Mouse (Mus musculus): ENCODE data around the gene 1810010H24Rik. TPM values are rescaled to one million over a fixed set of nuclear protein-coding genes. Genes with fewer than 3 reads are reported as not detected.
"Not testable (repeated sequence)": the region's sequence is repeated elsewhere in the genome, so short reads cannot be mapped to it uniquely, and the experiment has no call there.

1810010H24Rik gene
- polyA plus RNA-seq, 1 experiment from 2014 or later = 1.7 TPM

DNA sequence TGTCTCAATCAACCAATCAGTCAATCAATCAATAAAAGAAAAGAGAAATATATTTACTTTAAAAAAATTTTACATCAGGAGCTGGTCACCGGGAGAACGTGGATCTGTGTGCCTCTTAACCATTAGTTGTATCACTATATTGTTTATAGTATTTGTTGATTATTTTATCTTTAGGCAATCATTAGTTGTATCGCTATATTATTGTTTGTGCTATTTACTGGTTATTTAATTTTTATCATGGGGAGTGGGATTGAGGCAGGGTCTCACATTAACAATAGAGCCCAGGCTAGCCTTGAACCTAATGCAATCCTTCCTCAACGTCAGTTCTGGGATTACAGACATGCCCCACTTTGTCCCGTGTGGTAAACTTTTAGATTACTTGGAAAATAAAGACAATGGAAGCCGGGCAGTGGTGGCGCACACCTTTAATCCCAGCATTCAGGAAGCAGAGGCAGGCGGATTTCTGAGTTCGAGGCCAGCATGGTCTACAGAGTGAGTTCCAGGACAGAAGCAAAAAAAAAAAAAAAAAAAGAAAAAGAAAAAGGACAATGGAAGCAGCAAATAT is 25.4 kb upstream of the 1810010H24Rik start:
- DNase-seq (ENCODE audit: low spot score) = no peak
- Histone ChIP-seq H3K4me1 (peaks cover 13% of the 10 kb centered on the region; the same call in 1 of the 2 replicates), H3K27ac (peak overlapping the region; percentile 89), H3K9me3 (no peaks in the 10 kb centered on the region), H3K36me3 (peaks cover 23% of the 10 kb centered on the region), H3K4me3 (peak overlapping the region; percentile 92), H3K27me3 (ENCODE audit: insufficient read depth, poor library complexity, severe bottlenecking) (no peaks in the 10 kb centered on the region)
- 82% methylated on average over 9 of the region's 9 CpGs for WGBS

DNA sequence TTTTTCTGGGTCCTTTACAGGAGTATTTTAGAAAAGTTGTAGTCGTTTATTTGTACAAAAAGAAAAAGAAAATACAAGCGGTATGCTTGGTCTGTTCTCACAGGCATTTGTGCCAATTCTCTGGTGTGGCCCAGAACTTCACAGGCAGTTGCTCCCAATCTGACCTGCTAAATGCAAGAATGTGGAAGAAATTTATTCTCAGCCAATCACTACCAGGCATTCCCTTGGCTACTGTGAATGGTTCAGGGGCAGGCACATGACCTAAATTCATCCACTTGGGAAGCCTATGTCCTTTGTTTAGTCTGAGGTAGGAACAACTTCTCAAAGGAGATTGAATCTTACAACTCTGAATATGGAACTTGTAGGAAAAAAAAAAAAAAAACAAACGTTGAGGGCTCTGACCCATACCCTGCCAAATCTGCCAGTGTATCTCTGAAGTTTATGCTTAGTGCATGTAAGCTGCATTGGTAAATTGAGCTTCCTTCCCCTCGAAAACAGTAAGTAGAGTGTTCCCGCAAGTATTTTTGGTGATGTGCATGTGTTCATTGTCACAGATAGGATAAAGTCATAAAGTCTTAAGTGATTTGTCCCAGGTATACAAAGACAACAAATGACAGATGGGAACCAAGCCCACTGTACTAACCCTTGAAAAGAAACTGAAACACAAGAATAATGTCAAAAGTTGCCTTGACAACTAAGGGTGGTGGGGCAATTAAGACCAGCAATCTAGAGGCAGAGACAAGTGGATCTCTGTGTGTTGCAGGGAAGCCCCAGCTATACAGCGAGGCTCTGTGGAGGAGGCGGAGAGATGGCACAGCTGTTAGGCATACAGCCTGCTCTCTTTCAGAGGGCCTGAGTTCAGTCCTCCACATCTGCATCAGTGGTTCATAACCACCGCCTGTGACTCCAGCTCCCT is 23.5 kb upstream of the 1810010H24Rik start:
- Histone ChIP-seq H3K36me3 (peaks cover 3% of the 10 kb centered on the region), H3K27ac (no peak overlapping the region), H3K27me3 (ENCODE audit: insufficient read depth, poor library complexity, severe bottlenecking) (no peaks in the 10 kb centered on the region), H3K4me3 (no peak overlapping the region), H3K9me3 (no peaks in the 10 kb centered on the region), H3K4me1 (0 out of 2 replicates have a peak, but pooled peaks cover 4% of the 10 kb centered on the region)
- WGBS = 52% methylated on average over 8 of the region's 8 CpGs
- DNase-seq (ENCODE audit: low spot score) = no peak

DNA sequence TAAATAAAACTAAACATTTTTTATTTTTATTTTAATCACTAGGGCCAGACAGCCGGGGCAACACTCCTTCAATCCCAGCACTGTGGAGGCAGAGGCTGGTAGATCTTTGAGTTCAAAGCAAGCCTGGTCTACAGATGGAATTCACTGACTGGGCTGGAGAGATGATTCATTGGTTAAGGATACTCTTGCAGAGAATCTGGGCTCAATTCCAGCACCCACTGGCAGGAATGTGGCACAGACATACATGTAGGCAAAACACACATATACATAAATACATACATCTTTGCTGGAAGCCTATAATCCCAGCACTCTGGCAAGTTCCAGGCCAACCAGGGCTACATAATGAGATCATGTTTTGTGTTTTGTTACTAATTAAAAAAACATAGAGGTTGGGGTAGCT is 19.9 kb upstream of the 1810010H24Rik start:
- Histone ChIP-seq H3K27ac (no peak overlapping the region), H3K36me3 (no peaks in the 10 kb centered on the region), H3K27me3 (ENCODE audit: insufficient read depth, poor library complexity, severe bottlenecking) (no peaks in the 10 kb centered on the region), H3K9me3 (no peaks in the 10 kb centered on the region), H3K4me3 (no peak overlapping the region), H3K4me1 (no peaks in the 10 kb centered on the region)
- 82% methylated on average over 1 of the region's 1 CpGs for WGBS
- DNase-seq (ENCODE audit: low spot score) = no peak

DNA sequence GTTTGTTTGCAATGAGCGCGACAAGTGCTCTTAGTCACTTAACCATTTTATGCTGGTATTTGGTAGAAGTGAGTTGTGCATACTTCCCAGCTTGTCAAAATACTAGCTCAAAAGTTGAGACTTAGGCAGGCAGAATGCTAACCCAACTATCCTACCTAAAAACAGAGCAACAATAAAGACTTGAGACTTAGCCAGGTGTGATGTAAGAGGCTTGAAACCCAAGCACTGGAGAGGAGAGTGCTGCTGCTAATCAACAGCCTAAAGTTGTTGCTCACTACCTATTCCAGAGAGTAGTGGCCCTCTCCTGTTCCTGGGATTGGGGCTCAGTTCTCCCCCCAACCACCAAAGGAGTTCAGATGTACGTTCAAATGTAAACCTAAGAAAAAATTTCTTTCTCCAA is 15.0 kb upstream of the 1810010H24Rik start:
- no peak overlapping the region for H3K27ac ChIP-seq
- H3K36me3 ChIP-seq = no peaks in the 10 kb centered on the region
- no peak overlapping the region for H3K4me3 ChIP-seq
- peaks cover 14% of the 10 kb centered on the region for H3K4me1 ChIP-seq
- H3K27me3 ChIP-seq (ENCODE audit: insufficient read depth, poor library complexity, severe bottlenecking) = no peaks in the 10 kb centered on the region
- no peak for DNase-seq (ENCODE audit: low spot score)
- 95% methylated on average over 3 of the region's 3 CpGs for WGBS
- H3K9me3 ChIP-seq = no peaks in the 10 kb centered on the region

DNA sequence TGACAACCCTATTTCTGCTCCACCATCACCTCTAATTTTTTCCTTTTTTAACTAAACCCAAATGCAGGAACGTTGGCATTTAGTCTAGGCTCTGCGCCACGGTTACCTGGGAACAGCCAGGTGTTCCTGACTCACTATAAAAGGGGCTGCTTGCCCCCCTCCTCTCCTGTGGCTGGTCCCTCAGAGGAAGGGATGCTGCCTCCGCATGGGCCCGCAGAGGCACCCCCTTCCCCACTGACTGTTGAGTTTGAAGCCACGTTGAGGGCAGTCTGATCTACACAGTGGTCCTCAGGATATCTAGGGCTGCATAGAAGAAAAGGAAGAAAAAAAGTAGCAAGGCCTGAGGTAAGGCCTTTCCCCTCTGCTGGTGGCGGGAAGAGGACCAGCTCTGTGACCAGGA is 14.3 kb upstream of the 1810010H24Rik start:
- no peaks in the 10 kb centered on the region for H3K27me3 ChIP-seq (ENCODE audit: insufficient read depth, poor library complexity, severe bottlenecking)
- 74% methylated on average over 7 of the region's 7 CpGs for WGBS
- H3K36me3 ChIP-seq = no peaks in the 10 kb centered on the region
- peaks cover 14% of the 10 kb centered on the region for H3K4me1 ChIP-seq
- H3K27ac ChIP-seq = 0 out of 2 replicates have a peak overlapping the region, but pooled peaks have one; percentile 37
- no peak for DNase-seq (ENCODE audit: low spot score)
- no peak overlapping the region for H3K4me3 ChIP-seq
- no peaks in the 10 kb centered on the region for H3K9me3 ChIP-seq

DNA sequence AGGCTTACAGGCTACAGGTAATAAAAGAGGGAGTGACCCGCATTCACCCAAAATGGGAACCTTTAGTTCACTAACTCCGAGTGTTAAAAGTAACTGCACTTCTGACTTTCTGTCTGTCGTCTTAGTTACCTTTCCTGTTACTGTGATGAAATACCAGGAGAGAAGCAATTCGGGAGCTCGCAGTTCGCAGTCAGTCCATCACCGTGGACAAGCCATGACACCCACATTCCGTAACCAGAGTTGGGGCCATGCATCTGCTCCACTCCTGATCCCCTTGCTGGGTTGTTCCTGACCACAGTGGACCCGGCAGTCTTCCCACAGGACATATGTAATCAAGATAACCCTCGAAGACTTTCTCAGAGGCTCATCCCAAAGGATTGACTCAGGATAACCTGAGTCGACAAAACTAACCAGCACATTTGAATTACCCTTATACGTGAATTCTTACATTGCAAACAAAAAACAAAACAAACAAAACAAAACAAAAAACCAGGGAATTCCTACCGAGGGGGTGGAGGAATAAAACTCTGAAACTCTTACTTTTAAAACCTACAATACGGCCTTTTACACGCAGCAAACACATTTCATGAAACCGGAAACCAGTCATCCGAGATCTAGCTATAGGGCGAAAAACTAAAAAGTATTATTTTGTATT is 13.7 kb upstream of the 1810010H24Rik start:
- Histone ChIP-seq H3K27me3 (ENCODE audit: insufficient read depth, poor library complexity, severe bottlenecking) (no peaks in the 10 kb centered on the region), H3K27ac (peak overlapping the region; percentile 94), H3K36me3 (no peaks in the 10 kb centered on the region)

DNA sequence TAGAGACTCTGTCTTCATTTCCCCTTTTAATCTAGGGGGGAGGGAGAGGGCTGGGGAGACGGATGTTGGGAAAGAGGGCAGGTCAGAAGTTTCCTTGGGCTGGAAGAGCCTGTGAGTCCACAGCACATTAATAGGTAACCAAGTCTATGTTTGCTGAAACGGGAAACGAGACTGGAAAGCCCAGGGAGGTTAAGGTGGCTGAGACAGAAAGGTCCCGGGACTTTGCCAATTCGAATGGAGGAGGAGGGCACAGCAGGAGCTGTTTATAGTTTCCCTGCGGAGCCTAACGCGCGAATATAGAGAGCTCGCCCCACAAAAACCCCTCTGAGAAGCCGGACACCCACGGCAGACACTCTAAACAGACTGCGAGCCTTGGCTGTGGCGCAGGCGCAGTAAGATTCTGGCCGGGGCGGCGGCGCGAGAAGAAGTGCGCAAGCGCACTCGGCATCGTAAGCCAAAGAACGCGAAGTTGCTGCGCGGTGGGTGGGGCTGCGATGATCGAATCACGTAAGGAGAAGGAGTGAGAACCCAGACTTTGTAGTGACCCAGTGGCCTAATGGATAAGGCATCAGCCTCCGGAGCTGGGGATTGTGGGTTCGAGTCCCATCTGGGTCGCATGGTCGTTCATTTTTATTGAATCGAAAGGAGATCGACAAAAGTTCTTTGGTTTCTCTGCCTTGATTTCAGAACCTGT is 13.0 kb upstream of the 1810010H24Rik start:
- H3K4me3 ChIP-seq = peak overlapping the region; percentile 68
- H3K4me1 ChIP-seq = peaks cover 14% of the 10 kb centered on the region
- H3K9me3 ChIP-seq = no peaks in the 10 kb centered on the region
- H3K36me3 ChIP-seq = no peaks in the 10 kb centered on the region
- peak overlapping the region; percentile 94 for H3K27ac ChIP-seq
- peak; percentile 97 for DNase-seq (ENCODE audit: low spot score)
- H3K27me3 ChIP-seq (ENCODE audit: insufficient read depth, poor library complexity, severe bottlenecking) = no peaks in the 10 kb centered on the region
- under 1% methylated on average over 37 of the region's 37 CpGs for WGBS

More for the DNA sequence above, 13.7 kb upstream of the 1810010H24Rik start:
- WGBS = 38% methylated on average over 18 of the region's 18 CpGs
- DNase-seq (ENCODE audit: low spot score) = no peak
- Histone ChIP-seq H3K4me1 (peaks cover 14% of the 10 kb centered on the region), H3K4me3 (peak overlapping the region; percentile 68), H3K9me3 (no peaks in the 10 kb centered on the region)

DNA sequence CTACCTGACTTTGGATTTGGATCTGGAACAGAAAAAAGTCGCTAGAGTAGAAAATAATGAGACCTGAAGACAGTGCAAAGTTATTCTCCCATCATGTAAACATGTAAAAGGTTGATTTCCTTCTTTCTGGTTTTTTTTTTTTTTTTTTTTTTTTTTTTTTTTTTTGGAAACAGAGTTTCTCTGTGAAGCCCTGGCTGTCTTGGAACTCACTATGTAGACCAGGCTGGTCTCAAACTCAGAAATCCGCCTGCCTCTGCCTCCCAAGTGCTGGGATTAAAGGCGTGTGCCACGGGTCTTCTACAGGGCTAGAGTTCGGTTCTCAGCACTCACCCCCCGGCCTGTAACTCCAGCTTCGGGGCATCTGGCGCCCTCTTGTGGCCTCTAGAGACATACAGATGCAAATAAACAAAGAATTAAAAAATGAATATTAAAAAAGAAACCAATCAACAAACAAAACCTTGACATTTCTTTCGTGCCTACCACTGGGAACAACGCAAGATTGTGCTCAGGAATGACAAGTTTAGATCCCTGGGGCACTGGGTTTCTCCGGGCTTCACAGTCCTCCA is 11.4 kb upstream of the 1810010H24Rik start:
- no peak overlapping the region for H3K4me3 ChIP-seq
- no peak overlapping the region for H3K27ac ChIP-seq
- H3K27me3 ChIP-seq (ENCODE audit: insufficient read depth, poor library complexity, severe bottlenecking) = no peaks in the 10 kb centered on the region
- no peak for DNase-seq (ENCODE audit: low spot score)
- 68% methylated on average over 11 of the region's 11 CpGs for WGBS
- H3K36me3 ChIP-seq = no peaks in the 10 kb centered on the region
- no peaks in the 10 kb centered on the region for H3K9me3 ChIP-seq
- peaks cover 14% of the 10 kb centered on the region for H3K4me1 ChIP-seq

DNA sequence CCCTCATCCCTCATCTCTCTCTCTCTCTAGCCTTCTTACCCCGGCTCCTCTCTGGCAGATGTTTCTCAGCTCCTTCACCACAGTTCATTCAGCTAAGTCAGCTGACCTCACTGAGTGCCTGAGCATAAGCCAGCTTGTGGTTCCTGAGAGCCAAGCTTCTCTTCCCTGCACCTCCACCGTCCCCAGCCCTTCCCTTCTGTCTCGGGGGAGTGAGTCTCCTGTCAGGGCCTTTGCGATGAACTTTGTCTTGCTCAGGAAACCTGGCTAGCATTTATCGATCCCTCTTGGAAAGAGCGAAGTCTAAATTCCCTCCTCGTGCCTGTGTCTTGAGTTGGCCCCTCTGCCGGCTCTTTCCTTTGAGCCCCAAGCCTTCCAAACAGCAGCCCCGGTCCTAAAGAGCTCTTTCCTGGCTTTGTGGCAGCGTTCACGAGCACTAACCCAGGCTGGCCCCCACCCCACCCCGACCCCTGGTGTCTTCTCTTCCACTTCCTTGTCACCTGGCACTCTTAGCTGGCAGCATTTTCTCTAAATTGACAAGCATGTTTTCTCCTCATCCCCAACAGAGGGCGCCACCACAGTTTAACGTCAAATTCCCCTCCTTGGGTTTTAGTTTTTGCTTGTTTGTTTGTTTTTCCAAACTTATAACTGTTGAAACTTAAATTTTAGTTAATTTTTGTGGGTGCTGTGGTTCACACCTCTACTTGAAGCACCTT is 10.7 kb upstream of the 1810010H24Rik start:
- WGBS = 43% methylated on average over 14 of the region's 14 CpGs
- H3K9me3 ChIP-seq = no peaks in the 10 kb centered on the region
- peaks cover 14% of the 10 kb centered on the region for H3K4me1 ChIP-seq
- no peaks in the 10 kb centered on the region for H3K36me3 ChIP-seq
- no peak for DNase-seq (ENCODE audit: low spot score)
- H3K4me3 ChIP-seq = peak overlapping the region; percentile 32; the same call in 1 of the 2 replicates
- peak overlapping the region; percentile 22; the same call in 1 of the 2 replicates for H3K27ac ChIP-seq
- H3K27me3 ChIP-seq (ENCODE audit: insufficient read depth, poor library complexity, severe bottlenecking) = no peaks in the 10 kb centered on the region

DNA sequence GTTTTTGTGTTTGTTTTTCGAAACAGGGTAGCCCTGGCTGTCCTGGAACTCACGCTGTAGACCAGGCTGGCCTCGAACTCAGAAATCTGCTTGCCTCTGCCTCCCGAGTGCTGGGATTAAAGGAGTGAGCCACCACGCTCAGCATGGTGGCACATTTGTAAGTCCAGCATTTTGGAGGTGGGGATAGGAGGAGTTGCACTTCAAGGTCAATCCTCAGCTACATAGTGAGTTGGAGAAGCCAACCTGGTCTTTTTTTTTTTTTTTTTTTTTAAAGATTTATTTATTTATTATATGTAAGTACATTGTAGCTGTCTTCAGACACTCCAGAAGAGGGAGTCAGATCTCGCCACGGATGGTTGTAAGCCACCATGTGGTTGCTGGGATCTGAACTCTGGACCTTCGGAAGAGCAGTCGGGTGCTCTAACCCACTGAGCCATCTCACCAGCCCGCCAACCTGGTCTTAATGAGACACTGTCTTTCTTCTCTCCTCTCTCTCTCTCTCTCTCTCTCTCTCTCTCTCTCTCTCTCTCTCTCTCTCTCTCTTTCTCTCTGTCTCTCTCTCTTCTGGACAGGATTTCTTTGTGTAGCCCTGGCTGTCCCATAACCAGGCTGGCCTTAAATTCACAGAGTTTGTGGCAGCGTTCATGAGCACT is 9.8 kb upstream of the 1810010H24Rik start:
- 61% methylated on average over 11 of the region's 11 CpGs for WGBS
- peaks cover 14% of the 10 kb centered on the region for H3K4me1 ChIP-seq
- not testable (repeated sequence) for H3K9me3 ChIP-seq; H3K27ac ChIP-seq; H3K36me3 ChIP-seq; H3K4me3 ChIP-seq; H3K27me3 ChIP-seq (ENCODE audit: insufficient read depth, poor library complexity, severe bottlenecking); DNase-seq (ENCODE audit: low spot score)

DNA sequence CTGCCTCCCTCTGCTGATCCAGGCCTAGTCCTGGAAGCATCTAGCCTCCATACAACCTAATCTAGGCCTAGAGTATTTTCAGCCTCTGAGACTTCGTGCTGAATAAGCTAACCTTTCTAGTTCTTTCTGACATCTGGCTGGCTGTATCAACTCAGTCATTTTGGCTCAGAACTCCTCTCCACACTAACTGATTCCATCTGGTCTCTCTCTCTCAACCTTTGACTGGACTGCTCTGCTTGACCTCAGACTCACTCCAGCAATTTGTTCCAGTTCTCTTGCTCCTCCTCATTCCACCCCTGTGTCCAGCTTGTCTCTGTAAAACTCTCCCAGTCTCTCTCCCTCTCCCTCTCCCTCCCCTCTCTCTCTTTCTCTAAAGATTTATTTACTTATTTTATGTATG is 8.6 kb upstream of the 1810010H24Rik start:
- no peaks in the 10 kb centered on the region for H3K36me3 ChIP-seq
- DNase-seq (ENCODE audit: low spot score) = no peak
- H3K4me3 ChIP-seq = no peak overlapping the region
- WGBS = 73% methylated on average over 1 of the region's 1 CpGs
- H3K4me1 ChIP-seq = peaks cover 5% of the 10 kb centered on the region
- H3K9me3 ChIP-seq = no peaks in the 10 kb centered on the region
- H3K27ac ChIP-seq = no peak overlapping the region
- H3K27me3 ChIP-seq (ENCODE audit: insufficient read depth, poor library complexity, severe bottlenecking) = no peaks in the 10 kb centered on the region

All from heart, embryonic 10.5 days (tissue).